Mouse (Mus musculus) B cell, adult 2 months (primary cell): ENCODE measurements around the gene Gper1.
"Not testable (repeated sequence)": the region's sequence is repeated elsewhere in the genome, so short reads cannot be mapped to it uniquely, and the experiment has no call there.

Experiments used
- DNase-seq, 2 experiments: peaks; one replicate each; pipeline ENCODE4 v3.0.0; 2022

Gper1 gene

DNA sequence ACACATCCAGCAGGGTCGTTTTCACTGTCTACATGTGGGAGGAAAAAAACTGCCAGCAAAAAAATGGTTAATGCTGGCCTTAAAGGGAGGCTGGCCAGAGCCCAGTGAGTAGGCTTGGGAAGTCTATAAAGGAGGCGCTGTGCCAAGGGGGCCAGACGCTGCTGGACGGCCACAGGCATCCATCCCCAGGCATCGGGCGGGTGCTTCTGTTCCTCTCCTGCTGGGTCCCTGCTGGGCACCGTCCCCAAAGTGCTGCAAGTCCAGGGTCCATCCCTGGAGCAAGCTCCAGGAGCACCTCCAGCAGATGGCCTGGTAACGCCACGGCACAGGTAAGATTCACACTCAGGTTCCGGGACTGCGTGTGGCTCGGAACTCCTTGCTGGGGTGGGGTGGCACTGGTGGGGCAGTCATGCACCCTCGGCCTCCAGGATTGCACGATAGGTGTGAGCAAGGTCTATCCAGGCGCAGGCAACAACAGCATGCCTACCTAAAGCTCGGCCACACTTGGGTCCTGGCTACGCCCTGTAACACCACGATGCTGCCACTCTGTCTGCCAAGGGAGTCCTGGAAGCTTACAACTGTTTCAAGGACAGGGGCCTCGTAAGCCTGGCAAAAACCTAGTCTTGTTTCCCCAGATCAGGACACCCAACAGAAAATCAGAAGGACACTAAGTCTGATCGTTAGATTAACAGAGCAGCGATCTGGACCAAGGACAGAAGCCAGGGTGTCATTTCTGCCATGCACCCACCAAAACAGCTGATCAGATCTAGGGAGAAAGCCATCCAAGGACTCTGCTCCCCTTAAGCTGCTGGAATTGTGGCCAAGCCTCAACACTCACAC is at the start of gene Gper1:
Gene Gper1, plus strand, starts transcription at position 126 of the 840 bp plus-strand sequence.
- no peak for DNase-seq

DNA sequence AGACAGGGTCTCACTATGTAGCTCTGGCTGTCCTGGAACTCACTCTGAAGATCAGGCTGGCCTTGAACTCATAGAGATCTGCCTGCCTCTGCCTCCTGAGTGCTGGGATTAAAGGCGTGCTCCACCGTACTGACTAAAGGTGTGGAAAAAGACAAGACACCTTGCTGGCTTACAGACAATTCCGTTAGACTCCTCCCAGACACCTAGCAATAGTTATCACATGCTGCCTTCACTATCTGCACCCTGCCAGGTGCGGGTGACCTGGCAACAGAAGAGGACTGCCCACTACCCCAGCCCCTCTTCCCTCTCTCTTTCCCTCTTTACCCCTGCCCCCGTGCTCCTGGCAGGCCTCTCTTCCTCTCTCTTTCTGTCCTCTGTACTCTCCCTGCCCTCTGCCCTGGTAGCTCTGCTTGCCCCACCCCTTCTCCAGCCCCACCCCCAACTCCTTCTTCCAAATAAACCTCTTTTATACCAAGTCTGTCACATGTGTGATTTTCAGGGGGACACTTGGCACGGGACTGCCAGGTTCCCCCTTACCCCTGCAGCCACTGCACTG is 49.0 kb upstream of the Gper1 start:
- DNase-seq: no peak

DNA sequence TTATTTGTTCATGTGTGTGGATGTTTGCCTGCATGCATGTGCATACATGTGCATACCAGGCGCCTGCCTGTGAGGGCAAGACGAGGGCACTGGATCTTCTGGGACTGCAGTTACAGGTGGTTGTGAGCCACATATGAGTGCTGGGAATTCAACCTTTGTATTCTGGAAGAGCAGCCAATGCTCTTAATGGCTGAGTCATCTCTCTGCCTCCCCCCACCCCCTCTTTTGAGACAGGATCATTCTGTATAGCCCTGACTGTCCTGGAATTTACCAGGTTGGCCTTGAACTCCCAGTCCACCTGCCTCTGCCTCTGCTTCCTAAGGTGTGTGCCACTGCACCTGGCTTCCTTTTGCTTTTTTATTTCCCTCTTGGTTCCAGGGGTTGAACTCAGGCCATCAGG is 48.1 kb upstream of the Gper1 start:
- no peak for DNase-seq

DNA sequence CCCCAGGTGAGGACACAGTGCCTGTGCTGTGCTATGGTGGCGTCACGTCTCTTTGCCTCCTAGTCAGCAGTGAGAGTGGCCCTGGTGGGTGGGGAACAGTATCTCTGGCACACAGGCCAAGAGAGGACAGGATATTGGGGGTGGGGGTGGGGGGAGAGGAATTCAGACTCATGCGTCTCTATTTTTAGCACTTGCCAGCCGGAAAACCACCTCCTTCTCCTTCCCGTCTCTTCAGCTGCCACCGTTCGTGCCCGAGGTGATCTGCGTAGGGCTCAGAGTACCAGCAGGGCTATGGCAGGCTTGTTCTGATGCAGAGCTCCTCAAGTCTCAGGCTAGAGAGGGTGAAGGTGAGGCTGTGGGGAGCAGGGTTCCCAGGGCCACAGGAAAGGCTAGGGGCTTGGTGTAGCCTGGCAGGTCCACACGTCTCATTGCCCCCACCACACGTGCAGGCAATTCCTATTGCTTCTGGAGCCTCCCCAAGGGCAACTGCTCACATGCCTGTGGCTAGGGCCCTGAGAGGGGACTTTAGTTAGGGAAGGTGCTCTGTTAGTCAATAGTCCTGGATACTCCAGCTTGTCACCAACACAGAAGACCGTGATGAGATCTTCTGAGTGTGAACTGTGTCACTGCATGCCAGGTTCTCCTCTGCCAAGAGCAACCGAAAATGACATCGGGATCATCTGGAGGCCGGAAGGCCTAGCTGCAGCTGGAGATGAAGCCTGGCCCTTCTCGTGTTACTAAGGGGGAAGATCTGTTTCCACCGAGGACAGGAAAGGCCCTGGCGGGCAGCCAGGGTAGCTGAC is 45.3 kb upstream of the Gper1 start, which contains the start of gene Gpr146:
Gene Gpr146, plus strand, starts transcription at position 230 of the 803 bp plus-strand sequence.
- peak in 1 of 2 experiments; percentile 43 for DNase-seq

DNA sequence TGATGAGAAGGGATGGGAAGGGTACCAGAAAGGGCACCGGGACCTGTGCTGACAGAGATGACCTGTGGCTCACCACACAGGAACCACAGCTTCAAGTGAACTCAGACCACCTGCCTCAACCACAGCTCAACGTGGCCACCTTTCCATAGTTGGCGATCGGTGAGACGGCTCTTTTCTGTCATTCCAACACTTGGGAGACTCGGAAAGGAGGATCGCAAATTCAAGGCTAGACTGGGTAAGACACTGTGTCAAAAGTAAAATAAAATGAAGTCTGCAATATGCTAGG is 44.7 kb upstream of the Gper1 start:
- DNase-seq: no peak

DNA sequence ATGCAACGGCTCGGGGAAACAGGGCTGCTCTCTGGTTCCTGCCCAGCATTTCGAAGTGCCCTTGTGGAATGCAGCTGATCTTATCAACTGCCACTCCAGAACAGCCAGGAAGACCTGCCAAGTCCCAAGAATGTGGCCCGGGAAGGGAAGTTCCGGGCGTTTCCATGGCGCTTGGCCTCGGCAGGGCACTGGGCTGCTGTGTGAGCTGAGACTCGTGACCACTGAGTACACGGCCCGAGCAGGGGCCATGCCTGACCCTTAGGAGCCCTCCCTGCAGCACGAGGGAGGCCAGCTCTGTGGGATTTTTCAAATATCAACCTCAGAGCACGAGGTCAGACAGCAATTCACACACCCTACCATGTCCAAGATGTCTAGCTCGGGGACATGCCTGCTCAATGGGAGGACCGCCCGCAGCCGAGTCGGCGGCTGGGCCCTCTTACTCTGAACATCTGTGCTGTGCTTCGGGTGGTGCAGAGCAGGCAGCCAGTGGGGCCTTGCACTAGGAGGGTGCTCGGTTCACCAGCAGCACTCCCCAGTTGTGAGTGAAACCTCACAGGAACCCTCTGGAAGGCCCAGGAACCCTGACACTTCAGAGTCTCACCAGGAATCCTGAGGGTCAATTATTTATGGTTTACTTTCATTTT is 43.8 kb upstream of the Gper1 start:
- DNase-seq: no peak

DNA sequence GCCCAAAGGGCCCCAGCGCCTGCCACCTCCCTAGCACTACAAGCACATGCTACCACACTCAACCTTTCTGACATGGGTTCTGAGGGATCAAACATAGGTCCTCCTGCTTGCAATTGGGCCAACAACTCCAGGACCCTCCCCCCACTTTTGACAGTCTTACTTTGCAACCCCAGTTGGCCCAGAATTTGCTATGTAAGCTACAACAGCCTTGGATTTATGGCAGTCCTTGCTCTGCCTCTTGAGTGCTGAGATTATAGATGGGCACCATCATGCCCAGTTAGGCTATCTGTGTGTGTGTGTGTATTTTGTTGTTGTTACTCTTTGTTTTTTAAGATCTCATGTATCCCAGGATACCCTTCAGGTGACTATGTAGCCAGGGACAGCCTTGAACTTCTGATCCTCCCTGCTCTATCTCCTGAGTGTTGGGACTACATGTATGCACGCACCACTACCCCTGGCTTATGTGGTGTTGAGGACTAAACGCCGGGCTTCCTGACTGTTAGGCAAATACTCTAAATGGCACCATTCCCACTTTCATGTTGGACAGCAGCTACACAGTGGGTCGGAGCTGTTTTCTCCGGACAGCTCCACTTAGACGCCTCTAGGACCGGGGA is 43.1 kb upstream of the Gper1 start:
- no peak for DNase-seq

- DNase-seq: peak; percentile 69
Measured at GRCm38 (mm10) chr5:139380385-139381248, 42.3 kb upstream of the Gper1 start.

- DNase-seq: peak; percentile 56 to 65
Measured at GRCm38 (mm10) chr5:139381586-139382513, 41.1 kb upstream of the Gper1 start.

- peak; percentile 45 to 46 for DNase-seq
Measured at GRCm38 (mm10) chr5:139382760-139383159, 40.2 kb upstream of the Gper1 start.

DNA sequence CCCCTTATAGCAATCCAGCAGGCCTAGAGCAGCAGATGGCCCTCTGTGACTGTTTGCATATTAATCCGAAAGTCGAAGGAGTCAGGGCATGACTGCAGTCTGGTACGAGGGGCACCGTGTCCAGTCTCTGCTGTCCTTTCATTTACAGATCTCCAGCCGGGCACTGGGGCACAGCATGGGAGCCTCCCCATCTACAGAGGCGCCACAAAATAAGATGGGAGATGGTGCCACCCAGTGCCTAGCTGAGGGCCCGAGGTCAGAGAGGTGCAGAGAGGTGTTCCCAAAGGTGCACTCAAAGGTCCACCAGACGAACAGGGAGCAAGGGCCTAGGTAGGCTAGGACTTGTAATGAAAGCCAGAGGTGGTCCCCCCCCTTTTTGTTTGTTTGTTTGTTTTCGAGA is 39.7 kb upstream of the Gper1 start:
- no peak for DNase-seq

DNA sequence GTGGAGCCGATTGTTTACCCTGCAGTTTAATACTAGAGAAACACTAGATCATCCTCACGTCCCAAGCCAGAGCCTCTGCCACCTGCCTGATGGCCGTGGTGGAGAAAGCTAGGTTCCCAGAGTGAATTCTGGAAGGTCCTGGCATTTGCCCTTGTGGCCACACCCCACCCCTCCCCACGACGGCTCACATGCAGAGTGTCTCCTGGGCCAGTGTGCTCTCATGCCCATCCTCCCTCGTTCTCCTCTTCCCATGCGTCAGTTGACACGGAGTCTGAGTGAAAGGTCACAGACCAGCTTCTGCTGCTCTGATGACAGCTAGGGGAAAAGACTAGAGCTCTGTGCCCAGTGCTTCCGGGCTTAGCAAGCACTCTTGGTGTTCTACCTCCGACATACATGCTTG is 38.4 kb upstream of the Gper1 start:
- no peak for DNase-seq

DNA sequence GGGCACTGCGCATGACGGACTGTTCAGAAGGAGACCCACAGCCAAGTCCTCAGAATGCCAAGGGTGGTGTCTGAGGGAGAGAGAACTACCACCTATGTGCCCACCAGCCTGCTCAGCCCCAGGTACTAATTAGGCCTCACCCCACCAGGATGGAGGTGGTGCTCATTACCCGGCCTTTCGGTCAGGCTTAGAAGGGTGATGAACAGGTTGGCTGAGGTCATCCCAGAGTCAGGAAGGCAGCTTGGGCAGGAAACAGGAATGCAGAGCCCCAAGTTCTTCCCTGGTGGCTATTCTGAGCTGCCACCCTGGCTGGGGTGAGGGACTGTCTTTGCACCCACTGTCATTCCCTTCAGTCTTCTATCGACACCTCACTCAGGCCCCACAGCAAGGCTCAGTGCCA is 36.9 kb upstream of the Gper1 start:
- DNase-seq: no peak

DNA sequence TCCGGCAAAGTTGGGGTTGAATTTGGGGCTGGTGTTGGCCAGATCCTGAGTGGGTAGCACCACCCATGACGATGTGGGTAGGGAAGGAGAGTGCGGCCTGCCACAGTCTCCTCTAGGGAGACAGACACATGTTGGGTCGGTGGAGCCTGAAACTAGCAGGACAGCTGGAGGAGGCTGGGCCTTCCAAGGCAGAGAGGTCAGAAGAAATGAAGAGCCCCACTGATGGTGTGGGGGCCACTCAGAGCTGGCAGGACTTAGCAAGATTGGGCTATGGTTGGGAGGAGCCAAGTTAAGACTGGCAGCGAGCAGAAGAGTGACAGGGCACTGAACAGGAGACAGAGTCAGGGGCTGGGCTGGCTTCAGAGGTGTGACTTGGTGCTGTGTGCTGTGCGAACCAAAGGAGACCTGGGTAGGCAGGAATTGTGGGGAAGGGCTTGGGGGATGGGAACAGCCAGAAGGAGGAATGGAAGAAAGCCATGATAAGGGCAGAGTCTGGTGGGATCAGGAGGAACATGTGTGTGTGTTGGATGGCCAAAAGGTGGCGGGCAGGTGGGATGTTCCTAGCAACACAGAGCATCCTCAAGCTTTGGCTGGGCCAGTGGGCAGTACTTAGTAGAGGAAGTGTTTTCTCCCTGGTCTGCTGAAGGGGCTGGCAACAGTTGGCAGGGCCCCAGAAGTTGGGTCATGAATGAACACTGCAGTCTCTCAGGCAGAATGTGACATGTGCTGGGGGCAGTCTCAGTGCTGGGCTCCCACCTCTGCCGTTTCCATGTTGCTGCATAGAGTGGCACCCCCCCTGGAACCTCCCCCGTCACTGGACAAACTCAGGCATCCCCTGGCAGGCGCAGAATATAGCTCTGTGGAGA is 35.4 kb upstream of the Gper1 start:
- DNase-seq: no peak

DNA sequence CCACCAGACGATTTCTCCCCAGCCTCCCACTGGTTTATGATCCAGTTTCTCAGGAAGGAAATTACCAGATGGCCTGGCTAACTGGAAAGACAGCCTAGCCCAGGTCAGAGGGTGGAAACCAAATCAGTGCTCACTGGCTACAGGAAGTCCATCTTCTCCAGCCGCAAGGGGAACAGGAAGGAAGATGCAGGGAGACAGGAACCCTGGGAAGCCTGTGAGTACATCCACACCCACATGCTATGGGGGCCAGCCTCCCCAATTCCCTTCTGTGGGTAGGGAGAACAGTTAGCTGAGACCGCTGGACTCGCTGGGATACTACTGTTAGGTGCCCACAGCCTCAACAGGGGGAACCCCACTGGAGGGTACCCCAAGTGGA is 34.8 kb upstream of the Gper1 start:
- DNase-seq: no peak

DNA sequence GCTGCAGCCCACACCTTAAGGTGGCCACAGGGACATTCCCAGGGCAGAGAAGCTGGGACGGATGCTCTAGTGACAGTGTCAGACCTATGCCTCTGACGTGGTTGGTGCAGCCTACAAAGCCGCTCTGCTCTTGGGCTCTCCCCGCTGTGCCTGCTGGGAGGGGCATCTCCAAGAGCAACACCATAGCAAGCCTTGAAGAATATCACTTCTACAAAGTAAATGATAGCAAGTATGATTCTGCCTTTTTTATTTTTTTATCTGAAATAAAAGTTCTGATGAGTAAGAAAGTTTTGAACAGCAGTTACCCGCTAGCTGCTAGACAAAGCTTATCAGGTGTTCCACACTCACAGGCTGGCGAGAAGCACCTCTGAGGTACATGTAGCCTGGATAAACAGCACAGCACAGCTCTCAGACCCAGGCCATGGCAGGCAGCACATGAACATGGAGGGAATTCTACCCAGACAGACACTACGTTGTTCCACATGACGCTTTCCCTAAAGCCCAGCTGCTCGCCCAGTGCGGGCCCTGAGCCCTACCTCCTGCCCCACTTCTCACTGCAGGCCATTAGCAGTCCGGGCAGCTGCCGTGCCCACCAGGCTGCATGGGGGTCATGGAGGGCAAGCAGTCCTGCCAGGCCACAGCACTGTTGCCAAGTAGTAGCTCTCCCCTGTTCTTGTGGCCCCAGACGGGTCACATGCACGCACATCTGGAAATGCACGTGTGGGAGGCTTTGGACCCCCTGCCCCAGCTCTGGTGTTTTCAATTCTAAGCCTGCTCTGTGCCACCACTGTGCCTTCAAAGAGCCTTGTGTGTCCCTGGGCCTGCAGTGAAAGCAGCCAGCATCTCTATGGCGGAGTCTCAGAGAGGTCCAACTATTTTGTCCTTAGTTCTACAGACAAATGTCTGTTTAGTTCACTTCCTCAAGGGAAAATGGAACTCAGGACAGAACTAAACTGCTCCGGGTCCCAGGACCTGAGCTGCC is 34.0 kb upstream of the Gper1 start:
- DNase-seq: no peak

- no peak for DNase-seq
Measured at GRCm38 (mm10) chr5:139389676-139390061, 33.3 kb upstream of the Gper1 start.

- not testable (repeated sequence) for DNase-seq
Measured at GRCm38 (mm10) chr5:139390324-139391119, 32.4 kb upstream of the Gper1 start.
